Mouse (Mus musculus) hematopoietic stem cell, adult 5-6 weeks (primary cell): ENCODE measurements around the gene Csnk2b. TPM values are rescaled to one million over a fixed set of nuclear protein-coding genes. Genes with fewer than 3 reads are reported as not detected.
A peak's percentile ranks its signal among the peaks of the same experiment; 100 is the strongest.

ENCODE experiments used
- ATAC-seq, 2 experiments: fragments of 125-278 bp in 1 of 2; replicated peaks in 1 of 2; 2 replicates each; pipeline ENCODE4 v1.8.0; 2016 to 2017; ENCODE audit warnings: inconsistent platforms in 2 of 2, mild to moderate bottlenecking in 2 of 2, moderate number of reproducible peaks in 2 of 2, low read depth in 1 of 2, moderate TSS enrichment in 1 of 2; ENCODE audit not compliant: low FRiP score in 2 of 2, poor library complexity in 2 of 2, severe bottlenecking in 2 of 2, insufficient read depth in 1 of 2, low TSS enrichment in 1 of 2
- total RNA-seq: library from RNA; stranded (forward); fragments of 172-1452, 232-1000 nt; gene quantifications from 2 replicates; pipeline ENCODE4 v1.2.3, GENCODE M21; 2017

Csnk2b gene
- total RNA-seq, 1 experiment from 2014 or later: 330 TPM

GRCm38 (mm10) chr17:35080248-35080647 is 41.6 kb downstream of the Csnk2b start:
- ATAC-seq: no peak

GRCm38 (mm10) chr17:35079778-35080177 is 42.1 kb downstream of the Csnk2b start:
- ATAC-seq: no peak; a peak in 1 of 4 replicates

- peak; percentile 42 to 59; a peak in 2 of 4 replicates for ATAC-seq
Measured at GRCm38 (mm10) chr17:35077786-35078233, 44.0 kb downstream of the Csnk2b start, which contains the start of gene Ly6g6d. TSS of gene Ly6g6d (minus strand) at chr17:35078065.

GRCm38 (mm10) chr17:35077285-35077684 is 44.6 kb downstream of the Csnk2b start:
- no peak for ATAC-seq

GRCm38 (mm10) chr17:35076507-35077176 is 45.2 kb downstream of the Csnk2b start, which contains the start of gene Ly6g6e:
TSS of gene Ly6g6e (plus strand) at chr17:35076902.
- ATAC-seq: no peak

GRCm38 (mm10) chr17:35074097-35074496 is 47.8 kb downstream of the Csnk2b start:
- peak; percentile 31 to 35; a peak in 2 of 4 replicates for ATAC-seq

GRCm38 (mm10) chr17:35071454-35071853 is 50.4 kb downstream of the Csnk2b start:
- no peak for ATAC-seq

GRCm38 (mm10) chr17:35070556-35071229 is 51.2 kb downstream of the Csnk2b start:
- ATAC-seq: no peak

- ATAC-seq: no peak
Measured at GRCm38 (mm10) chr17:35068213-35068914, 53.5 kb downstream of the Csnk2b start.

Other genes starting within 250 kb of the Csnk2b start
- gene Zbtb12, start 242.6 kb downstream of the Csnk2b start, total RNA-seq: 11.3 and 15.1 TPM in 2 replicates
- gene Gm20547, start 240.0 kb downstream of the Csnk2b start, total RNA-seq: not detected in 2 replicates
- 3.3 TPM in 1 of 2 replicates, not detected in the other for gene C2, start 223.8 kb downstream of the Csnk2b start, total RNA-seq
- gene Ehmt2, start 223.6 kb downstream of the Csnk2b start, total RNA-seq: 106 and 109 TPM in 2 replicates
- gene Slc44a4, start 207.6 kb downstream of the Csnk2b start, total RNA-seq: 0.19 TPM in 1 of 2 replicates, not detected in the other
- 6.9 and 12.1 TPM in 2 replicates for gene Neu1, start 190.8 kb downstream of the Csnk2b start, total RNA-seq
- gene Hspa1b, start 162.8 kb downstream of the Csnk2b start, total RNA-seq: 18.4 and 24.7 TPM in 2 replicates
- gene Gm20481, start 152.1 kb downstream of the Csnk2b start, total RNA-seq: 1.1 TPM in 1 of 2 replicates, not detected in the other
- gene Hspa1a, start 149.9 kb downstream of the Csnk2b start, total RNA-seq: 16.3 and 22.9 TPM in 2 replicates
- 0.05 TPM in 1 of 2 replicates, not detected in the other for gene Hspa1l, start 149.3 kb downstream of the Csnk2b start, total RNA-seq
- 28.5 and 39.0 TPM in 2 replicates for gene Lsm2, start 140.2 kb downstream of the Csnk2b start, total RNA-seq
- 228 and 415 TPM in 2 replicates for gene Vars, start 121.1 kb downstream of the Csnk2b start, total RNA-seq
- 0.38 and 0.45 TPM in 2 replicates for gene Vwa7, start 105.5 kb downstream of the Csnk2b start, total RNA-seq
- gene Sapcd1, start 94.0 kb downstream of the Csnk2b start, total RNA-seq: 1.7 TPM in 1 of 2 replicates, not detected in the other
- 3.7 and 7.9 TPM in 2 replicates for gene Msh5, start 75.3 kb downstream of the Csnk2b start, total RNA-seq
- gene Clic1, start 72.1 kb downstream of the Csnk2b start, total RNA-seq: 294 and 299 TPM in 2 replicates
- 27.4 and 32.3 TPM in 2 replicates for gene Ddah2, start 63.0 kb downstream of the Csnk2b start, total RNA-seq
- not detected in 2 replicates for gene Ly6g6c, start 56.7 kb downstream of the Csnk2b start, total RNA-seq
- not detected in 2 replicates for gene Mpig6b, start 55.9 kb downstream of the Csnk2b start, total RNA-seq
- gene Ly6g6e, start 45.2 kb downstream of the Csnk2b start, total RNA-seq: not detected in 2 replicates
- gene Ly6g6d, start 44.0 kb downstream of the Csnk2b start, total RNA-seq: not detected in 2 replicates
- not detected in 2 replicates for gene Ly6g6f, start 36.4 kb downstream of the Csnk2b start, total RNA-seq
- gene Abhd16a, start 32.8 kb downstream of the Csnk2b start, total RNA-seq: 25.9 and 30.0 TPM in 2 replicates
- gene Ly6g5c, start 13.8 kb downstream of the Csnk2b start, total RNA-seq: not detected in 2 replicates
- 1.6 TPM in 1 of 2 replicates, not detected in the other for gene Ly6g5b, start 6.6 kb downstream of the Csnk2b start, total RNA-seq
- gene Gpank1, start 598 bp downstream of the Csnk2b start, total RNA-seq: 31.2 and 35.1 TPM in 2 replicates
- gene D17H6S53E, start 4.3 kb upstream of the Csnk2b start, total RNA-seq: 6.1 and 6.3 TPM in 2 replicates
- gene Apom, start 10.0 kb upstream of the Csnk2b start, total RNA-seq: 0.38 TPM in 1 of 2 replicates, not detected in the other
- gene Bag6, start 13.1 kb upstream of the Csnk2b start, total RNA-seq: 109 and 121 TPM in 2 replicates
- 61.3 and 65.9 TPM in 2 replicates for gene Prrc2a, start 42.8 kb upstream of the Csnk2b start, total RNA-seq
- gene Aif1, start 54.0 kb upstream of the Csnk2b start, total RNA-seq: 1.8 TPM in 1 of 2 replicates, not detected in the other
- 85.1 and 145 TPM in 2 replicates for gene Lst1, start 66.4 kb upstream of the Csnk2b start, total RNA-seq
- gene Ltb, start 72.4 kb upstream of the Csnk2b start, total RNA-seq: 31.4 and 64.0 TPM in 2 replicates
- gene Tnf, start 80.0 kb upstream of the Csnk2b start, total RNA-seq: 22.3 and 44.4 TPM in 2 replicates
- gene Lta, start 83.3 kb upstream of the Csnk2b start, total RNA-seq: not detected in 2 replicates
- 3.1 TPM in 1 of 2 replicates, not detected in the other for gene Gm16181, start 98.8 kb upstream of the Csnk2b start, total RNA-seq
- 3.8 and 5.2 TPM in 2 replicates for gene Atp6v1g2, start 111.6 kb upstream of the Csnk2b start, total RNA-seq
- 4.3 and 15.9 TPM in 2 replicates for gene Nfkbil1, start 113.7 kb upstream of the Csnk2b start, total RNA-seq
- gene Ddx39b, start 119.7 kb upstream of the Csnk2b start, total RNA-seq: 207 and 226 TPM in 2 replicates
- 627 and 791 TPM in 2 replicates for gene H2-D1, start 140.7 kb upstream of the Csnk2b start, total RNA-seq
- gene H2-Q1, start 198.4 kb upstream of the Csnk2b start, total RNA-seq: 0.25 TPM in 1 of 2 replicates, not detected in the other
- gene H2-Q2, start 220.2 kb upstream of the Csnk2b start, total RNA-seq: not detected in 2 replicates